Mouse (Mus musculus): ENCODE measurements around the gene Stx6. TPM values are rescaled to one million over a fixed set of nuclear protein-coding genes. Genes with fewer than 3 reads are reported as not detected.
A peak's percentile ranks its signal among the peaks of the same experiment; 100 is the strongest.

Gene Stx6
- polyA plus RNA-seq, 1 experiment from 2014 or later: 82.4 TPM

DNA sequence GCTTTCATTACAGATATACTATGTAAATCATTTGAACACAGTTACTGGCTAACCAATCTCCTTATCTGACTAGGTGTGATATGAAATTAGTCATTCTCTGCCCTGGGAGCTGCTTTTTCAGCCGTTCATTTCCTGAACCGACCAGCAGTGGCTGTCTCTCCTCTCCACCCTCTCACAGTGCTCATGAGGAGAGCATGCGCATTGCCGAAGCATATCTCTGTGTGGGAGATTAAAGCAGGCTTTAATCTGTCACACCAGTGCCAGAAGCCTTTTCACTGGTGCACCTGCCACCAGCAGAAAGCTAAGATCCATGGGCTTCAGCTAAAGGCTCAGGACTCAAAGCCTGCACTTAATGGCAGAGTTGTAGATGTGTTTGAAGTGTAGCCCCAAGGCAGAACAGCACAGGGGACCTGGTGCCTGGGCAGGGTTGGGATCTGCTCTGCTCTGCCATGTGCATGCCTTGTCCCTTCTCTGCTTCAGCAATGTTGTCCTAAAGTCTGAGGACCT, 42.9 kb downstream of the Stx6 start:
- Histone ChIP-seq H3K36me3 (peaks cover 70% of the 10 kb centered on the region), H3K9me3 (replicated peaks) (no peaks in the 10 kb centered on the region), H3K4me1 (peaks cover 34% of the 10 kb centered on the region), H3K27ac (peak overlapping the region; percentile 61), H3K4me2 (no peak overlapping the region), H3K27me3 (no peaks in the 10 kb centered on the region), H3K9ac (no peak overlapping the region), H3K4me3 (replicated peaks) (no peak overlapping the region)
- 71% methylated on average over 4 of the region's 4 CpGs for WGBS
- 0 out of 2 replicates have a peak, but pooled peaks have one; percentile 13 for ATAC-seq (replicated peaks; ENCODE audit: low FRiP score)

DNA sequence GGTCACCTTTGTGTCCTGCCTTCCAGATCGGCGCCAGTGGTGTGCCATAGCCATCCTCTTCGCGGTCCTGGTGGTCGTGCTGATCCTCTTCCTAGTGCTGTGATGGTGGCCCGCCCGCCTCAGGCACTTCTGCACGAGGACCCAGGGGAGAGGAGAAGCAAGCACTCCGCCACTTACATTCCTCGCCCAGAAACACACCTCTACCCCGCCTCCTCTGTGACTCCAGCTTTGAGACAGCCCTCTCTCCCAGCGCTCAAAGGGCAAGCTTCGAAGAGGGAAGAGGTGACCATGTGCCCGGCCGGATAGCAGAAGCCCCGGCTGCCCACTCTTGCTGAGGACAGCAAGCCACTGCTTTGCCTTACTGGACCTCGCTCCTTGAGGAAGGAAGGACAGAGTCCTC, 43.4 kb downstream of the Stx6 start:
- Histone ChIP-seq H3K4me2 (no peak overlapping the region), H3K36me3 (peaks cover 66% of the 10 kb centered on the region), H3K27me3 (no peaks in the 10 kb centered on the region), H3K9ac (no peak overlapping the region), H3K27ac (no peak overlapping the region; the same call in 1 of the 2 replicates), H3K4me3 (replicated peaks) (no peak overlapping the region), H3K4me1 (peaks cover 37% of the 10 kb centered on the region), H3K9me3 (replicated peaks) (no peaks in the 10 kb centered on the region)
- peak; percentile 24; the same call in 1 of the 2 replicates for ATAC-seq (replicated peaks; ENCODE audit: low FRiP score)
- 75% methylated on average over 17 of the region's 17 CpGs for whole genome bisulfite sequencing

DNA sequence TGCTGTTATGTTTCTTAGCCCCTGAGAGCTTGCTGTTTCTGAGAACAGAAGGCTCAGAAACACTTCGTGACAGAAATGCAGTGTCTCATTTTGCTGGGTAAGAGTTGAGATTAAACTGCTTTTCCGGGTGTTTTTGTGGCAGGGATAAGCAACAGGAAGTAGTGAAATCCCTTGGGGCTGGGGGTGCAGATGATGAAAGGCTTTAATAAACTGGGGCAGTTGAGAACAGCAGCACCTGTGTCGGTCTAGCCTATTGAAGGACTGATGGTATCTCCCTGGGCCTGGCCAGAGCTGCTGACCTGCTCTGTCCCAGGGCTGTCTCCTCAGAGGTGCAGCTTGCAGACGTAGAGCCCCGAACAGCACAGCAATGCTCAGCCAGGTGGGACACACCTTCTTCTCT, 44.0 kb downstream of the Stx6 start:
- peaks cover 60% of the 10 kb centered on the region for H3K36me3 ChIP-seq
- H3K27ac ChIP-seq: no peak overlapping the region; the same call in 1 of the 2 replicates
- ATAC-seq (replicated peaks; ENCODE audit: low FRiP score): no peak

DNA sequence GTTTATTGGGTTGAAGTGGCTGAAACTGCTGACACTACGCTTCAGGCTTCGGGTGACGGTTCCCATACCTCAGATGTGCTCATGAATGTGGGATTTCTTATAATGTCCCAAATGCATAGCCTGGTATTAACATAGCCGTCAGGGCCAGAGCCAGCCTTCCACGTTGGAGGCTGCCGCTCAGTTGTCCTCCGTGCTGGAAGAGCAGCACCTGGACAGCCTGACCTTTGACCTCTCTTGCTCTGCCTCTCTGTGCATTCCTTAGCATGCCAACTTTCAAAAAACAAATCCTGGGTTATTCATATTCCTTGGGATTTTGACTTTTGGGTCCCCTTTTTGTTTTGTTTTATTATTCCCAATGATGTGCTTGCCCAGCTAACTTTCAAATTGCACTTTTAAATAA, 44.6 kb downstream of the Stx6 start:
- Histone ChIP-seq H3K9ac (no peak overlapping the region), H3K36me3 (peaks cover 55% of the 10 kb centered on the region), H3K4me1 (peaks cover 37% of the 10 kb centered on the region), H3K27ac (no peak overlapping the region), H3K9me3 (replicated peaks) (no peaks in the 10 kb centered on the region), H3K27me3 (no peaks in the 10 kb centered on the region), H3K4me2 (no peak overlapping the region), H3K4me3 (replicated peaks) (no peak overlapping the region)
- WGBS: 86% methylated on average over 7 of the region's 7 CpGs
- ATAC-seq (replicated peaks; ENCODE audit: low FRiP score): no peak

More for the DNA sequence above, 44.0 kb downstream of the Stx6 start:
- peaks cover 37% of the 10 kb centered on the region for H3K4me1 ChIP-seq
- no peaks in the 10 kb centered on the region for H3K9me3 ChIP-seq (replicated peaks)
- H3K9ac ChIP-seq: no peak overlapping the region
- H3K27me3 ChIP-seq: no peaks in the 10 kb centered on the region
- H3K4me3 ChIP-seq (replicated peaks): no peak overlapping the region
- 74% methylated on average over 5 of the region's 5 CpGs for WGBS
- no peak overlapping the region for H3K4me2 ChIP-seq

DNA sequence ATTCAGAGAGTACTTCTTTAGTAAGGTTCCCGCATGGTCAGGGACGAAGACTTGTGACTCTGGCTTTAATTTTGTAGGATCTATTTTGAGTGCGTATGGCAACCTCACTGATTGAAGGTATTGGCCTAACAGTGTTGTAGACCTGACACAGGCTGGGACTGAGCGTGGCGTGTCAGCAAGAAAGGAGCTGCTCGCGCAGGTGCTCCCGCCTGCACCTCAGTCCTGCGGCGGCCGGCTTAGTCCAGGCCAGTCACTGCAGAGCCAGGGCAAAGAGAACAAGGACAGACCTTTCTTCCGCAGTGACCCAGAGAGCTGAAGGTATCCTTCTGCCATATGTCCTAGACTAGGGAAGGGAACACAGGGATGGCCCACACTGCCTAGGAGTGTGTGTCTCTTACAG, 45.4 kb downstream of the Stx6 start:
- Histone ChIP-seq H3K36me3 (peaks cover 48% of the 10 kb centered on the region), H3K27me3 (no peaks in the 10 kb centered on the region), H3K4me2 (no peak overlapping the region), H3K9ac (no peak overlapping the region), H3K4me3 (replicated peaks) (no peak overlapping the region), H3K9me3 (replicated peaks) (no peaks in the 10 kb centered on the region), H3K27ac (no peak overlapping the region), H3K4me1 (peaks cover 39% of the 10 kb centered on the region)
- ATAC-seq (replicated peaks; ENCODE audit: low FRiP score): no peak
- WGBS: 93% methylated on average over 12 of the region's 12 CpGs

DNA sequence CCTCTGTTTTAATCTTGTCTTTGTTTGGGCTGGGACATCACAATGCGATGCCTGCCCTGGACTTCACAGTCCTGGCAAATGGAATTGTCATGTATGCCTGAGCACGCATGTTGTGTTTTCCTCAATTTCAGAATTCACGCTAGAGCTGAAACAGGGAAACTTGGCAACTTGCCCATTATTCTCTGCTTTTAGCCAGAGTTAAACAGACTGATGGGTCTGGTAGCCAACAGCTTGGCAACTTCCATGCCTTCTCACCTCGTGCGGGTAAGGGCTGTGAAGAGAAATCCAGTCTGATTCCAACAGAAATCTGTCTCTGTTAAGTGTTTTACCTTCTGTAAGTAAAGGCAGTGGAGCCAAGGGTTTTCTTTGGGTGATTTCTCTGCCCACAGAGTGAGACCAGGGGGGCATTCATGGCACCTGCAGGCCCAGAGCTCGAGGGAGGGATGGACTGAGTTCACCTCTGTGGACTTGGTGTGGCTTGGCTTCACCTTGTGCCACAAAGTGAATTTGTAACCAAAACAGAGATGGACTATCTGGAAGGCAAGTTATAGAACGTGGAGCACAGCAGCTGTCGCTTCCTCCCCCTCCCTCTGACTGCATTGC, 46.1 kb downstream of the Stx6 start:
- 72% methylated on average over 8 of the region's 8 CpGs for WGBS
- Histone ChIP-seq H3K27me3 (no peaks in the 10 kb centered on the region), H3K4me1 (peaks cover 39% of the 10 kb centered on the region), H3K9me3 (replicated peaks) (no peaks in the 10 kb centered on the region), H3K9ac (no peak overlapping the region), H3K4me2 (no peak overlapping the region), H3K27ac (no peak overlapping the region; the same call in 1 of the 2 replicates), H3K4me3 (replicated peaks) (no peak overlapping the region), H3K36me3 (peaks cover 44% of the 10 kb centered on the region)
- ATAC-seq (replicated peaks; ENCODE audit: low FRiP score): no peak

DNA sequence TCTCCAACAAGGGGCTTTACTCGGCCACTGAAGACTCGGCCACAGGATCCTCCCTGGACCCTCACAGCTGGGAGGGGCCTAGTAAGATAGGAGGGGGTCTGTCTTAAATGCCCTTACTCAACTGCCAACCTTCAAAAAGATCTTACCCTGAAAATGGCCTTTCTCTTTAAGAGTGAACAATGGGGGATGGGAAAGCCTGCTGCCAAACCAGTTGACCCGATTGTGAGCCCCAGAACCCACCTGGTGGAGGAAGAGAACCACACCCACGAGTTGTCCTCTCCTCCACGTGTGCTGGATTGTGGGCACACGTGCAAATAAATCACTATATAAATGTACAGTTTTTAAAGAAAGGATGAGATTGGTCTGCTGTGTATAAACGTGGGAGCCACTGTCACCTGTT, 46.8 kb downstream of the Stx6 start:
- ATAC-seq (replicated peaks; ENCODE audit: low FRiP score): no peak
- 48% methylated on average over 7 of the region's 7 CpGs for WGBS
- no peaks in the 10 kb centered on the region for H3K9me3 ChIP-seq (replicated peaks)
- H3K36me3 ChIP-seq: peaks cover 38% of the 10 kb centered on the region
- H3K9ac ChIP-seq: no peak overlapping the region
- H3K4me1 ChIP-seq: peaks cover 45% of the 10 kb centered on the region
- H3K4me3 ChIP-seq (replicated peaks): no peak overlapping the region
- H3K27me3 ChIP-seq: no peaks in the 10 kb centered on the region
- H3K4me2 ChIP-seq: no peak overlapping the region
- no peak overlapping the region for H3K27ac ChIP-seq

DNA sequence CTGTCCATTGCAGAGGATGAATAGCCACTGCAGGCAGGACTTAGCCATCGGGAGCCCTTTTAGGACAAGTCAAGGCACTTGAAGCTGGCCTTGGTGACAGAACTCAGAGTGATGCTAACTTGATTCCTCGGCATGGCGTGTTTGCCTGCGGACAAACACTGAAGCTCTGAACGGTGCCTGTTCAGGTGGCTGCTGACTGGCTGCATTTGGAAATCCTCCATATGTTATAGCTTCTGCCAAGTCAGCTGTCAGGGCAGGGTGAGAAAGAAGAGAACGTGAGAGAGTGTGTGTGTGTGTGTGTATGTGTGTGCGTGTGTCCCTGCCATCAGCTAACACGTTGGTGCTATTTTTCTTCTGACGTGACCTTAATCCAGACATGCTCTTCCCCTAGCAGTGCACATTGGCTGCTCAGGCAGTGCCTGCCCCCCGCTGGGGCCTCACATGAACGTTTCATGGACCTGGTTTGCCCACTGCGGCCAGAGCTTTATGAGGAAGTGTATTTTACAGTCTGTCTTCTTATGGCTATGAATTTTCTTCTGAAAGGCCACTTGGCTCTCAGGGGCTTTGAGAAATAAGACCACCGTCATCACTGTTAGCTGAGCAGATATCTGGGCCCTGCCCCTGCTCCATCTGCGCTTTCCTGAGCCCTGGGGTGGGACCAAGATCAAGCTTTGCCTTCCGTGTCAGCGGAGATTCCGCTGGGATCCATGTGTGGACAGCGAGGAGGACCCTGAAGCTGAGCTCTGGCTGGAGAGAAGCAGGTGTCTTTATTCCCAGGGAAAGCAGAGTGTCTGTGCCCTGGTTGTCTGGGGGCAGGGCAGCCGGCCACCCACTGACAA, 47.5 kb downstream of the Stx6 start:
- no peak overlapping the region for H3K9ac ChIP-seq
- peaks cover 49% of the 10 kb centered on the region for H3K4me1 ChIP-seq
- no peaks in the 10 kb centered on the region for H3K27me3 ChIP-seq
- peak overlapping the region; percentile 33; the same call in 1 of the 2 replicates for H3K27ac ChIP-seq
- H3K4me3 ChIP-seq (replicated peaks): no peak overlapping the region
- H3K4me2 ChIP-seq: no peak overlapping the region
- ATAC-seq (replicated peaks; ENCODE audit: low FRiP score): no peak
- no peaks in the 10 kb centered on the region for H3K9me3 ChIP-seq (replicated peaks)
- 63% methylated on average over 19 of the region's 19 CpGs for WGBS
- peaks cover 31% of the 10 kb centered on the region for H3K36me3 ChIP-seq

DNA sequence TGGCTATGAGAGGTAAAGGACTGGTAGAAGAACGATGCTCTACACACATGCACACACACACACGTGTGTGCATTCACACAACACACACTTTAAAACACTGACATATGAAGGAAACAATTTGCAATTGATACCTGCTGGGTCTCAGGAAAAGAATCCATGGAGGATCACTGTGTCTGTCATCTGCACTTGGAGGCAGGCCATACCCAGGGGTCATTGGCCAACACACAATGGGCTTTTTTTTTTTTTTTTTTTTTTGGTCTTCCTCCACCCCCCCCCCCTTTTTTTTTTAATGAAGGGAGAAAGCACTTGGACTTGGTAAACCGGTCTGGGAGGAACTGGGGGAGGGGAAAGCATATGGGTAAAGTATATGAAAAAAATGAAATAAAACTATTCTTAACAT, 49.3 kb downstream of the Stx6 start:
- Histone ChIP-seq H3K9me3 (replicated peaks) (no peaks in the 10 kb centered on the region), H3K9ac (no peak overlapping the region), H3K4me3 (replicated peaks) (no peak overlapping the region), H3K36me3 (peaks cover 13% of the 10 kb centered on the region), H3K27me3 (no peaks in the 10 kb centered on the region), H3K4me2 (no peak overlapping the region), H3K27ac (no peak overlapping the region), H3K4me1 (peaks cover 58% of the 10 kb centered on the region)
- no peak for ATAC-seq (replicated peaks; ENCODE audit: low FRiP score)
- 71% methylated on average over 3 of the region's 3 CpGs for WGBS

DNA sequence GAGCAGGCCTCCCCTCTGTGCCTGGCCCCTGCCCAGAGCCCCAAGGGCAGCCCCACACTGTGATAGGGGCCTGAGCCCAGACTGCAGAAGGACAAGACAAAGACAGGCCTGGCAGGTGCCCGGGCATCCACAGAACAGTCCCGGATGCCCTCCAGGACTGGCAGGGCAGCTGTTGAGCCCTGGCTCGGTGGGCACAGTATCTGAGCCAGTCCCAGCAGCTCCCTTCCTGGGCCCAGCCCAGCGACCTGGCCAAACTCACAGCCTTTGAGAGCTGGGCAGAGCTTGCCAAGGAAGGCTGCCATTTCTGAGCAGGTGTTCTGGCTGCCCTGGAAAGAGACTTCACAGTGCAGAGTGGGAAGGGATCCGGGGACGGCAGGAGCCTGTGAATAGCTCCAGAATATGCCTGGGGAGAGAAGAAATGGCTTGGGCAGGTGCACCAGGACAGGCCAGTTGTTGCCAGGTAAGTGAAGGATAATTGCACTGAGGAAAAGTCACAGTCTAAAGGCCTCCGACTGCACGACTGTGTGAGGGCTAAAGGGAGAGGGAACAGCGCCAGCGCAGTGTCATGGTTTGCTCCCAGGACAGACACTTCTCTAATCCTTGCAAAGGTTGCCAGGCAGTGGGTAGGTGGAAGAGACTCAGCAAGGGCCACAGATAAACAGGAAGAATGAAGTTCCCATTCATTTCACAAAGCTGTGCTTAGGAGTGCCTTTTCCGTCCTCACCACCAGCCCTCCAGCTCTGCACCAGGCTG, 51.7 kb downstream of the Stx6 start:
- Histone ChIP-seq H3K9me3 (replicated peaks) (no peaks in the 10 kb centered on the region), H3K36me3 (no peaks in the 10 kb centered on the region), H3K4me2 (no peak overlapping the region), H3K4me1 (peaks cover 66% of the 10 kb centered on the region), H3K27ac (no peak overlapping the region; the same call in 1 of the 2 replicates), H3K27me3 (no peaks in the 10 kb centered on the region), H3K9ac (no peak overlapping the region), H3K4me3 (replicated peaks) (no peak overlapping the region)
- WGBS: 77% methylated on average over 11 of the region's 11 CpGs
- ATAC-seq (replicated peaks; ENCODE audit: low FRiP score): no peak

DNA sequence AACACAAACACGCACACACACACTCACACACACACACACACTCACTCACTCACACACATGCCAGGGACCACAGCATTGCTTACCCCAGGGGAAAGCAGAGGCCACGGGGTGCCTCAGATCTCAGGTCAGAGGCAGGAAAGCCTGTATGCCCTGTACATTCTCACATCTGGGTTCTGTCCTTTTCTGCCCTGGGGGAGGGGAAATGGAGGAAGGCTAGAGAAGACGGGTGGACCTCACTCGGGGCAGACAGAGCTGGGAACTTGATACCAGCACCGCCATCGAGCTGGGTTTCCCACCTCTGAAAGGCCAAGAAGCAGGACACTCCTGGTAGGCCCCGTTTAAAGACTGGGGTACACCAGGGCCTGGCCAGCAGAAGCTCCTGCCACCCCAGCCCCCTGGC, 52.5 kb downstream of the Stx6 start:
- peaks cover 66% of the 10 kb centered on the region for H3K4me1 ChIP-seq
- 21% methylated on average over 7 of the region's 7 CpGs for WGBS
- H3K9me3 ChIP-seq (replicated peaks): no peaks in the 10 kb centered on the region
- H3K27ac ChIP-seq: no peak overlapping the region
- H3K36me3 ChIP-seq: no peaks in the 10 kb centered on the region
- no peak overlapping the region for H3K4me2 ChIP-seq
- no peak overlapping the region for H3K4me3 ChIP-seq (replicated peaks)
- H3K9ac ChIP-seq: no peak overlapping the region
- H3K27me3 ChIP-seq: no peaks in the 10 kb centered on the region
- ATAC-seq (replicated peaks; ENCODE audit: low FRiP score): no peak

DNA sequence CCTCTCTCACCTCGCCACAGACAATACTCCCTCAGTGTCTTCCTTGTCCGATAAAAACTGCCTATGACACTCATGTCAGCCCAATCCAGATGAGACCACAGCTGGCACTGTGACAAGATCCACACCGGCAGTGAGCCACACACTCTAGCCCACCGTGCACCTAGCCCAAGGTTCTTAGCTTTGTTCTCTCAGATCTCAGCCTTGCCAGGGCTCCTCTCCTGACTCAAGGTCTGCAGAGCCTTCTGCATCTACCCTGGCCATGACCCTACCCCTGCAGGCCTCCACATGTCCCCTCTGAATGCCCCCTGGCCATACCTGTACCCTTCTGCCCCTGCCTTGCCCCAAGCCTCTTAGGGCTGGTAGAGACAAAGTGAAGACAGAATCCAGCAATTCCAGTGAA, 53.6 kb downstream of the Stx6 start:
- H3K27ac ChIP-seq: peak overlapping the region; percentile 67
- H3K4me1 ChIP-seq: peaks cover 69% of the 10 kb centered on the region
- ATAC-seq (replicated peaks; ENCODE audit: low FRiP score): no peak
- no peaks in the 10 kb centered on the region for H3K27me3 ChIP-seq
- no peak overlapping the region for H3K4me2 ChIP-seq
- 0 out of 2 replicates have a peak, but pooled peaks cover 5% of the 10 kb centered on the region for H3K36me3 ChIP-seq
- H3K9me3 ChIP-seq (replicated peaks): no peaks in the 10 kb centered on the region
- H3K4me3 ChIP-seq (replicated peaks): no peak overlapping the region
- WGBS: 37% methylated on average over 4 of the region's 4 CpGs
- peak overlapping the region; percentile 5; the same call in 1 of the 2 replicates for H3K9ac ChIP-seq
